Mouse (Mus musculus) MEL (cell line): ENCODE data around the gene Man1b1. TPM values are rescaled to one million over a fixed set of nuclear protein-coding genes. Genes with fewer than 3 reads are reported as not detected.

Experiments used
- DNase-seq: peaks from one replicate; pipeline ENCODE4 v3.0.0; 2011; ENCODE audit warnings: low read depth, low spot score
- H3K27ac ChIP-seq: 2 replicates; pipeline ENCODE4 v1.5.1; 2012; ENCODE audit warnings: low read depth, mild to moderate bottlenecking, control low read depth, low read length, moderate library complexity; ENCODE audit not compliant: control insufficient read depth
- H3K27me3 ChIP-seq, 2 experiments: fragments of 150-350 bp in 1 of 2; sonication (generic) in 1 of 2; 2 replicates each; pipeline ENCODE4 v1.6.1; 2012; ENCODE audit warnings: low read length in 2 of 2, mild to moderate bottlenecking in 2 of 2, improper control_type of control experiment in 1 of 2, moderate library complexity in 1 of 2; ENCODE audit not compliant: insufficient read depth in 2 of 2, control insufficient read depth in 1 of 2
- H3K36me3 ChIP-seq, 2 experiments: 2 replicates each; pipeline ENCODE4 v1.6.1; 2012 to 2014; ENCODE audit warnings: low read length in 2 of 2, improper control_type of control experiment in 1 of 2, inconsistent platforms in 1 of 2, mild to moderate bottlenecking in 1 of 2; ENCODE audit not compliant: insufficient read depth in 2 of 2, control insufficient read depth in 1 of 2
- H3K4me1 ChIP-seq, 2 experiments: fragments of 150-350 bp in 1 of 2; sonication (generic) in 1 of 2; 2 replicates each; pipeline ENCODE4 v1.6.1; 2012; ENCODE audit warnings: low read length in 2 of 2, improper control_type of control experiment in 1 of 2, mild to moderate bottlenecking in 1 of 2; ENCODE audit not compliant: insufficient read depth in 2 of 2, control insufficient read depth in 1 of 2
- H3K4me3 ChIP-seq, 2 experiments: fragments of 150-350 bp in 1 of 2; sonication (generic) in 1 of 2; 2 replicates each; pipeline ENCODE4 v1.5.1; 2012; ENCODE audit warnings: low read depth in 2 of 2, low read length in 2 of 2, mild to moderate bottlenecking in 2 of 2, moderate library complexity in 2 of 2, control low read depth in 1 of 2, improper control_type of control experiment in 1 of 2; ENCODE audit not compliant: control insufficient read depth in 1 of 2, insufficient read depth in 1 of 2
- H3K79me2 ChIP-seq: 2 replicates; pipeline ENCODE4 v1.6.1; 2012; ENCODE audit warnings: mild to moderate bottlenecking, low read length, moderate library complexity; ENCODE audit not compliant: control insufficient read depth, poor library complexity, insufficient read depth
- H3K9ac ChIP-seq: 2 replicates; pipeline ENCODE4 v1.6.1; 2012; ENCODE audit warnings: low read depth, mild to moderate bottlenecking, control low read depth, low read length, moderate library complexity; ENCODE audit not compliant: control insufficient read depth, poor library complexity, severe bottlenecking
- H3K9me3 ChIP-seq: fragments of 150-350 bp; sonication (generic); replicated peaks from 2 replicates; pipeline ENCODE4 v1.6.1; 2012; ENCODE audit warnings: mild to moderate bottlenecking, low read length, improper control_type of control experiment, moderate library complexity; ENCODE audit not compliant: insufficient read depth
- BHLHE40 ChIP-seq: IDR thresholded peaks from 2 replicates; pipeline ENCODE4 v1.6.1; 2012; ENCODE audit warnings: low read depth, mild to moderate bottlenecking, inconsistent platforms, low read length, improper control_type of control experiment, borderline replicate concordance
- CHD1 ChIP-seq: IDR thresholded peaks from 2 replicates; pipeline ENCODE4 v1.6.1; 2012; ENCODE audit warnings: low read depth, mild to moderate bottlenecking, inconsistent platforms, low read length, improper control_type of control experiment
- GABPA ChIP-seq: IDR thresholded peaks from 2 replicates; pipeline ENCODE4 v1.6.1; 2012; ENCODE audit warnings: low read depth, mild to moderate bottlenecking, inconsistent platforms, low read length, improper control_type of control experiment, moderate library complexity
- JUND ChIP-seq: IDR thresholded peaks from 2 replicates; pipeline ENCODE4 v1.6.1; 2011; ENCODE audit warnings: low read depth, mild to moderate bottlenecking, improper control_type of control experiment, low read length
- KAT2A ChIP-seq: conservative IDR thresholded peaks from 2 replicates; pipeline ENCODE4 v1.6.1; 2012; ENCODE audit warnings: low read depth, low read length, improper control_type of control experiment, inconsistent platforms
- MAFK ChIP-seq: IDR thresholded peaks from 2 replicates; pipeline ENCODE4 v1.6.1; 2011; ENCODE audit warnings: low read depth, mild to moderate bottlenecking, low read length, improper control_type of control experiment, borderline replicate concordance
- MYB ChIP-seq: IDR thresholded peaks from 2 replicates; pipeline ENCODE4 v1.6.1; 2011; ENCODE audit warnings: mild to moderate bottlenecking, low read depth, low read length, improper control_type of control experiment
- NELFE ChIP-seq: IDR thresholded peaks from 2 replicates; pipeline ENCODE4 v1.6.1; 2011; ENCODE audit warnings: low read depth, low read length, improper control_type of control experiment
- POLR2AphosphoS5 ChIP-seq: IDR thresholded peaks from 2 replicates; pipeline ENCODE4 v1.6.1; 2012; ENCODE audit warnings: low read depth, borderline replicate concordance, mild to moderate bottlenecking, inconsistent platforms, low read length, moderate library complexity, mixed read lengths
- RCOR1 ChIP-seq: IDR thresholded peaks from 2 replicates; pipeline ENCODE4 v1.6.1; 2012; ENCODE audit warnings: low read depth, mild to moderate bottlenecking, inconsistent platforms, low read length, improper control_type of control experiment
- SIN3A ChIP-seq: IDR thresholded peaks from 2 replicates; pipeline ENCODE4 v1.6.1; 2012; ENCODE audit warnings: low read length, improper control_type of control experiment, inconsistent platforms
- SMC3 ChIP-seq: IDR thresholded peaks from 2 replicates; pipeline ENCODE4 v1.6.1; 2011; ENCODE audit warnings: low read depth, low read length, improper control_type of control experiment
- USF1 ChIP-seq: IDR thresholded peaks from 2 replicates; pipeline ENCODE4 v1.6.1; 2014; ENCODE audit warnings: low read depth, mild to moderate bottlenecking, inconsistent platforms, low read length, improper control_type of control experiment, moderate library complexity
- USF2 ChIP-seq, 2 experiments: IDR thresholded peaks; 2 replicates each; pipeline ENCODE4 v1.6.1; 2011 to 2012; ENCODE audit warnings: improper control_type of control experiment in 2 of 2, low read length in 2 of 2, borderline replicate concordance in 1 of 2, inconsistent platforms in 1 of 2, low read depth in 1 of 2, mild to moderate bottlenecking in 1 of 2; ENCODE audit not compliant: insufficient read depth in 1 of 2
- ZMIZ1 ChIP-seq: IDR thresholded peaks from 2 replicates; pipeline ENCODE4 v1.6.1; 2012; ENCODE audit warnings: low read depth, mild to moderate bottlenecking, inconsistent platforms, low read length, improper control_type of control experiment, moderate library complexity
- polyA plus RNA-seq, 2 experiments: library from polyadenylated mRNA; stranded (reverse) in 1 of 2; unstranded in 1 of 2; fragments of >175 nt in 1 of 2; fragments of >200 nt in 1 of 2; gene quantifications; 2 replicates each; pipeline versions ENCODE4 v1.2.1 to v1.2.4; 2012; ENCODE audit warnings: low replicate concordance in 2 of 2, low read depth in 1 of 2; ENCODE audit not compliant: insufficient read length in 2 of 2, insufficient read depth in 1 of 2, missing spikeins in 1 of 2
- total RNA-seq: library from RNA; depleted of rRNA; stranded (reverse); fragments of 300-350 nt; gene quantifications from 2 replicates; pipeline ENCODE4 v1.2.3, GENCODE M21; 2012

Man1b1 gene
- total and polyA plus RNA-seq, 3 experiments, result 49.6 to 50.1 TPM; not detected in 1

GRCm38 (mm10) chr2:25384492-25384891, 52.4 kb downstream of the Man1b1 start:
- TF ChIP-seq ZMIZ1 (no peak), BHLHE40 (no peak), JUND (no peak), GABPA (no peak), USF2 (IDR thresholded peaks at IDR 0.05; ENCODE audit: borderline replicate concordance in 1 of 2, insufficient read depth in 1 of 2, low read depth in 1 of 2, low read length in 2 of 2) (no peak), SMC3 (no peak), RCOR1 (no peak), KAT2A (no peak), SIN3A (no peak), MYB (no peak), MAFK (no peak), POLR2AphosphoS5 (no peak), CHD1 (no peak), NELFE (no peak)
- TF ChIP-seq, all 39 proteins: peak for 0
- Histone ChIP-seq H3K4me3 (no peak overlapping the region), H3K79me2 (no peaks in the 10 kb centered on the region), H3K9me3 (no peaks in the 10 kb centered on the region), H3K27me3 (no peaks in the 10 kb centered on the region; a peak in 1 of 4 replicates), H3K27ac (no peak overlapping the region), H3K4me1 (no peaks in the 10 kb centered on the region), H3K36me3 (no peaks in the 10 kb centered on the region), H3K9ac (no peak overlapping the region)
- no peak for DNase-seq

GRCm38 (mm10) chr2:25391266-25391665, 59.1 kb downstream of the Man1b1 start:
- H3K79me2 ChIP-seq, result no peaks in the 10 kb centered on the region
- H3K27ac ChIP-seq, result no peak overlapping the region
- H3K36me3 ChIP-seq, result no peaks in the 10 kb centered on the region
- no peak for DNase-seq
- no peaks in the 10 kb centered on the region for H3K9me3 ChIP-seq
- H3K9ac ChIP-seq, result no peak overlapping the region
- no peak for TF ChIP-seq RCOR1
- no peak for TF ChIP-seq USF1
- TF ChIP-seq MAFK, result no peak
- no peak for TF ChIP-seq USF2 (IDR thresholded peaks at IDR 0.05; ENCODE audit: borderline replicate concordance in 1 of 2, insufficient read depth in 1 of 2, low read depth in 1 of 2, low read length in 2 of 2)
- no peak for TF ChIP-seq SMC3
- TF ChIP-seq, all 39 proteins: peak for 0
- H3K4me3 ChIP-seq, result no peak overlapping the region
- H3K4me1 ChIP-seq, result no peaks in the 10 kb centered on the region
- H3K27me3 ChIP-seq, result peaks cover 2 to 4% of the 10 kb centered on the region in 2 experiments
